Mouse (Mus musculus): ENCODE data around the gene Defb20.

DNA sequence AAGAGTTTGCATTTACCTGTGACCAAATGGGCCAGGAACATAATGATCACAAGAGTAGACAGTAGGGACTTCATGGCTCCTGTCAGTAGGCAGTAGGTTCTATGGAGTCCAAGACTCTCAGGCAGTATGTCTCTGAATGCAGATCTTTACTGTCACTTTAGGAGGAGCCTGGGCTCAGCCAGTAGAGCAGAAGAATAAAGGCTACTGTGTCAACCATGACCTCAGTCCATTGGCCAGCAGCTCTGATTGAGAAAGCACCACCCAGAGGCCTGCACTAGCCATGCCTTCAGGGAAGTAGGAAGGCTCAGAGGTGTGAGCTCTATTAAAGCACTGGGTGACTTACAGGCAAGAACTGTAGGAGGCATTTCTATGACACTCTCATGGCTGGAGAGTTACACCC, 13.2 kb downstream of the Defb20 start, which contains the start of gene Defb22:
- TF ChIP-seq CTCF (IDR thresholded peaks at IDR 0.05; ENCODE audit: low read depth) (no peak), EP300 (IDR thresholded peaks at IDR 0.05; ENCODE audit: low read depth) (no peak)

All from liver, embryonic 14.5 days (tissue).